Mouse (Mus musculus) CH12.LX (cell line): ENCODE results near the gene Plxdc1. TPM values are rescaled to one million over a fixed set of nuclear protein-coding genes. Genes with fewer than 3 reads are reported as not detected.
A peak's percentile ranks its signal among the peaks of the same experiment; 100 is the strongest.

Experiments
- DNase-seq: peaks from one replicate; pipeline ENCODE4 v3.0.0-alpha.2; 2013; ENCODE audit errors: extremely low read depth
- H3K27ac ChIP-seq: 2 replicates; pipeline ENCODE4 v1.5.1; 2012; ENCODE audit warnings: low read depth, mild to moderate bottlenecking, control low read depth, moderate library complexity; ENCODE audit not compliant: insufficient read depth
- H3K27me3 ChIP-seq: replicated peaks from 2 replicates; pipeline ENCODE3; 2012; ENCODE audit warnings: inconsistent platforms
- H3K36me3 ChIP-seq, 2 experiments: replicated peaks in 1 of 2; 2 replicates each; pipeline versions ENCODE3 to v1.6.1; 2012; ENCODE audit warnings: inconsistent platforms in 1 of 2, low read length in 1 of 2, mild to moderate bottlenecking in 1 of 2, mixed read lengths in 1 of 2, moderate library complexity in 1 of 2; ENCODE audit not compliant: control insufficient read depth in 1 of 2, insufficient read depth in 1 of 2
- H3K4me1 ChIP-seq, 2 experiments: 2 replicates each; pipeline ENCODE4 v1.6.1; 2012; ENCODE audit warnings: inconsistent platforms in 1 of 2, moderate library complexity in 1 of 2; ENCODE audit not compliant: insufficient read depth in 2 of 2, control insufficient read depth in 1 of 2
- H3K4me2 ChIP-seq: 2 replicates; pipeline ENCODE4 v1.6.1; 2012; ENCODE audit warnings: low read depth, mild to moderate bottlenecking, control low read depth; ENCODE audit not compliant: poor library complexity, insufficient read depth, severe bottlenecking
- H3K4me3 ChIP-seq, 3 experiments: fragments of 150-350 bp in 1 of 3; sonication (generic) in 1 of 3; replicated peaks in 1 of 3; 2 replicates each; pipeline versions ENCODE3 to v1.5.1; 2011 to 2012; ENCODE audit warnings: low read depth in 2 of 3, low read length in 2 of 3, mild to moderate bottlenecking in 2 of 3, moderate library complexity in 2 of 3, control low read depth in 1 of 3, improper control_type of control experiment in 1 of 3, inconsistent platforms in 1 of 3, mixed read lengths in 1 of 3; ENCODE audit not compliant: poor library complexity in 1 of 3
- H3K79me2 ChIP-seq: replicated peaks from 2 replicates; pipeline ENCODE4 v1.6.1; 2012; ENCODE audit warnings: mild to moderate bottlenecking, moderate library complexity; ENCODE audit not compliant: control insufficient read depth, poor library complexity, insufficient read depth, severe bottlenecking; ENCODE audit errors: extremely low read depth
- H3K9ac ChIP-seq: 2 replicates; pipeline ENCODE4 v1.6.1; 2012; ENCODE audit warnings: low read depth, mild to moderate bottlenecking, control low read depth, moderate library complexity; ENCODE audit not compliant: insufficient read depth
- H3K9me3 ChIP-seq: replicated peaks from 2 replicates; pipeline ENCODE3; 2012; ENCODE audit warnings: low read length, inconsistent platforms, mixed read lengths
- CHD1 ChIP-seq: IDR thresholded peaks from 2 replicates; pipeline ENCODE4 v1.6.1; 2012; ENCODE audit warnings: low read depth, low read length, improper control_type of control experiment, inconsistent platforms
- CHD2 ChIP-seq: IDR thresholded peaks from 2 replicates; pipeline ENCODE4 v1.6.1; 2011; ENCODE audit warnings: low read length, improper control_type of control experiment
- CTCF ChIP-seq, 2 experiments: IDR thresholded peaks in 1 of 2; conservative IDR thresholded peaks in 1 of 2; 2 replicates each; pipeline ENCODE4 v1.5.1; 2011 to 2012; ENCODE audit warnings: low read depth in 2 of 2, low read length in 2 of 2, improper control_type of control experiment in 1 of 2, inconsistent platforms in 1 of 2, mild to moderate bottlenecking in 1 of 2, moderate library complexity in 1 of 2
- E2F4 ChIP-seq: IDR thresholded peaks from 2 replicates; pipeline ENCODE4 v1.6.1; 2011; ENCODE audit warnings: low read depth, low read length, improper control_type of control experiment; ENCODE audit not compliant: insufficient replicate concordance
- ELF1 ChIP-seq: IDR thresholded peaks from 2 replicates; pipeline ENCODE4 v1.6.1; 2014; ENCODE audit warnings: low read depth, mild to moderate bottlenecking, inconsistent platforms, low read length, improper control_type of control experiment
- EP300 ChIP-seq: IDR thresholded peaks from 2 replicates; pipeline ENCODE4 v1.6.1; 2011; ENCODE audit warnings: low read length, improper control_type of control experiment
- ETS1 ChIP-seq: conservative IDR thresholded peaks from 2 replicates; pipeline ENCODE4 v1.6.1; 2012; ENCODE audit warnings: low read depth, mild to moderate bottlenecking, inconsistent platforms, low read length, improper control_type of control experiment, moderate library complexity
- HCFC1 ChIP-seq: IDR thresholded peaks from 2 replicates; pipeline ENCODE4 v1.6.1; 2012; ENCODE audit warnings: low read depth, mild to moderate bottlenecking, inconsistent platforms, low read length, improper control_type of control experiment
- IRF4 ChIP-seq: IDR thresholded peaks from 2 replicates; pipeline ENCODE4 v1.6.1; 2014; ENCODE audit warnings: low read depth, mild to moderate bottlenecking, inconsistent platforms, low read length, improper control_type of control experiment
- KAT2A ChIP-seq: IDR thresholded peaks from 2 replicates; pipeline ENCODE4 v1.6.1; 2012; ENCODE audit warnings: low read length, improper control_type of control experiment, inconsistent platforms; ENCODE audit not compliant: insufficient replicate concordance
- MAFK ChIP-seq: IDR thresholded peaks from 2 replicates; pipeline ENCODE4 v1.6.1; 2011; ENCODE audit warnings: low read length, improper control_type of control experiment; ENCODE audit not compliant: insufficient replicate concordance
- MAX ChIP-seq: IDR thresholded peaks from 2 replicates; pipeline ENCODE4 v1.6.1; 2011; ENCODE audit warnings: low read length, improper control_type of control experiment
- MAZ ChIP-seq: IDR thresholded peaks from 2 replicates; pipeline ENCODE4 v1.6.1; 2012; ENCODE audit warnings: low read depth, mild to moderate bottlenecking, inconsistent platforms, low read length, improper control_type of control experiment, moderate library complexity
- MEF2A ChIP-seq: IDR thresholded peaks from 2 replicates; pipeline ENCODE4 v1.6.1; 2014; ENCODE audit warnings: low read depth, mild to moderate bottlenecking, inconsistent platforms, low read length, improper control_type of control experiment, borderline replicate concordance
- MXI1 ChIP-seq: IDR thresholded peaks from 2 replicates; pipeline ENCODE4 v1.6.1; 2011; ENCODE audit warnings: mild to moderate bottlenecking, low read depth, low read length, improper control_type of control experiment
- MYC ChIP-seq: IDR thresholded peaks from 2 replicates; pipeline ENCODE4 v1.6.1; 2011; ENCODE audit warnings: low read depth, mild to moderate bottlenecking, improper control_type of control experiment, low read length
- NELFE ChIP-seq: IDR thresholded peaks from 2 replicates; pipeline ENCODE4 v1.6.1; 2011; ENCODE audit warnings: low read depth, low read length, improper control_type of control experiment
- PAX5 ChIP-seq: IDR thresholded peaks from 2 replicates; pipeline ENCODE4 v1.6.1; 2012; ENCODE audit warnings: low read length, inconsistent platforms, mixed read lengths
- RAD21 ChIP-seq: IDR thresholded peaks from 2 replicates; pipeline ENCODE4 v1.6.1; 2011; ENCODE audit warnings: low read depth, mild to moderate bottlenecking, low read length, improper control_type of control experiment, moderate library complexity
- RCOR1 ChIP-seq: conservative IDR thresholded peaks from 2 replicates; pipeline ENCODE4 v1.6.1; 2012; ENCODE audit warnings: low read depth, mild to moderate bottlenecking, inconsistent platforms, low read length, improper control_type of control experiment
- SIN3A ChIP-seq: IDR thresholded peaks from 2 replicates; pipeline ENCODE4 v1.6.1; 2012; ENCODE audit warnings: low read length, improper control_type of control experiment, inconsistent platforms
- SMC3 ChIP-seq: IDR thresholded peaks from 2 replicates; pipeline ENCODE4 v1.6.1; 2011; ENCODE audit warnings: low read depth, low read length, improper control_type of control experiment
- TBP ChIP-seq: conservative IDR thresholded peaks from 2 replicates; pipeline ENCODE4 v1.6.1; 2011; ENCODE audit warnings: low read depth, low read length, improper control_type of control experiment
- USF2 ChIP-seq: conservative IDR thresholded peaks from 2 replicates; pipeline ENCODE4 v1.6.1; 2011; ENCODE audit warnings: low read depth, low read length, improper control_type of control experiment
- ZMIZ1 ChIP-seq: IDR thresholded peaks from 2 replicates; pipeline ENCODE4 v1.6.1; 2012; ENCODE audit warnings: low read depth, mild to moderate bottlenecking, inconsistent platforms, low read length, improper control_type of control experiment
- ZNF384 ChIP-seq: IDR thresholded peaks from 2 replicates; pipeline ENCODE4 v1.6.1; 2012; ENCODE audit warnings: low read depth, low read length, improper control_type of control experiment, inconsistent platforms
- dilution Hi-C: fragments of 300-500 bp; cut with MboI; formaldehyde crosslinking; loops from 2 replicates; pipeline ENCODE4 v1.14.3; 2020; ENCODE audit warnings: low sequenced_read_pairs; ENCODE audit not compliant: extremely low pct_unique_long_range_greater_than_20kb, extremely low pct_ligation_motif_present
- in situ Hi-C: fragments of 300-500 bp; cut with MboI; formaldehyde crosslinking; loops from 3 replicates; pipeline ENCODE4 v1.14.3; 2019; ENCODE audit warnings: low sequenced_read_pairs, low pct_ligation_motif_present, low pct_unique_long_range_greater_than_20kb, mixed read lengths
- polyA plus RNA-seq: library from polyadenylated mRNA; unstranded; fragments of >175 nt; gene quantifications from 2 replicates; pipeline ENCODE4 v1.2.1, GENCODE M21; 2012; ENCODE audit warnings: low read depth; ENCODE audit not compliant: insufficient read length
- total RNA-seq, 2 experiments: library from RNA; depleted of rRNA; stranded (reverse); fragments of 300-350 nt in 1 of 2; fragments of >200 nt in 1 of 2; gene quantifications; 2 replicates each; pipeline ENCODE4 v1.2.3; 2012 to 2014

Plxdc1 gene
- total and polyA plus RNA-seq, 3 experiments, result 0.04 TPM; not detected in 2

DNA sequence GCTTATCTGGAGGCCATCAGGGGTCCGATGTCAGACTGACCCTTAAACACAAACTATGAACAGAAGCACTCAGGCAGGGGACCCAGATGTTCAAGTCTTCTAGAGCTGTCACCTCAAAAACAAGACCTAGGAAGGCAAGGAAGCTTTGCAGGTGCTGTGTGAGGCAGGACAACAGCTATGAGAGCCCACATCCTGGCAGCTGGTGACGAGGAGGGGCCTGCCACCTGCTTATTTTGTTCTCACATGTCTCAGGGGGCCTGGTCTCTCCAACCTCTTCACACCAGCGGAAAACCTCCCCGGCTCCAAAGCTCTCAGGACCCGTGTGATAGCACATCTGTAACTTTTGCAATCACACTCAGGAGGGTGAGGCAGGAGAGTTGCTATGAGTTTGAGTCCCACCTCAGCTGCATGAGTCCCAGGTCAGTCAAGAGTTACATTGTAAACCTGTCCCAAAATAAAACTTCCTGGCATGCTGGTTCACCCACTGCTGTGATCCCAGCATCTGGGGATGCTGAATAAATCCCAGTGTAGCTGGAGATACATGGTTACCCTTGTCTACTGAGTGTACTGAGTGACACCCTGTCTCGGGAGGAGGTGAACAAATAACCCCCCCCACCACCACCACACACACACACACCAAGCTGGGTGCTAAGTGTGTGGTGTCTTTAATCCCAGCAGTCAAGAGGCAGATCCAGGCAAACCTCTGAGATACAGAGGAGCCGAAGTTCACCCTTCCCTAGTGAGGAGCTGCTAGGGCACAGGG is 14.3 kb upstream of the Plxdc1 start (continued):
- TF ChIP-seq PAX5 (no peak), MAX (no peak)

DNA sequence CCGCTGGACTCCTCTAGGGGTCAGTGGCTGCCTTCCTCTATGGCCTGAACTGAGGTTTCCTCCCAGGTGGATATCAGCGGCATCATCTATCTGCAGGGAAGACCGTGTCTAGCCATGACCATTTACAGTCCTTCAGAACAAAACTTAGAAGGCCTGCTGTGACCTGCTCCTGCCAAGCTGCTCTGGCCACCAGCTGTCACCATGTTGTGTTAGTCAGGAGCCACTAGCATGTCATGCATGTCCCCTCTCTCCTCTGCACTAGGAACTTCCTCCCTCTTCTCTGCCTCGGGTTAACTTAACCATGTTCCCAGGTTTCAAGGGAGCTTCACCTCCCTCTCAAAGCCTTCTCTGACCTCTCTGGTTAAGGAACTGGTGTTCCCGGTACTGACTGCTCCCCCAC is 13.5 kb upstream of the Plxdc1 start:
- Histone ChIP-seq H3K36me3 (peaks cover 0 to under 1% of the 10 kb centered on the region in 2 experiments), H3K9ac (peak overlapping the region; percentile 23), H3K79me2 (no peaks in the 10 kb centered on the region), H3K27ac (peak overlapping the region; percentile 88), H3K4me3 (peak overlapping the region in 2 of 3 experiments; percentile 2 to 23), H3K4me1 (peaks cover 42 to 84% of the 10 kb centered on the region in 2 experiments), H3K27me3 (no peaks in the 10 kb centered on the region), H3K4me2 (peak overlapping the region; percentile 69), H3K9me3 (peaks cover under 1% of the 10 kb centered on the region)
- dilution Hi-C loops, result no loop called here
- TF ChIP-seq ETS1 (peak; percentile 28; the same call in 1 of the 2 replicates), E2F4 (0 out of 2 replicates have a peak, but pooled peaks have one; percentile 41), NELFE (peak; percentile 75), RCOR1 (peak; percentile 87), ELF1 (no peak; the same call in 1 of the 2 replicates), SIN3A (no peak), PAX5 (no peak), MAFK (0 out of 2 replicates have a peak, but pooled peaks have one; percentile 9), USF2 (no peak), MXI1 (peak; percentile 1; the same call in 1 of the 2 replicates), RAD21 (peak; percentile 26), TBP (0 out of 2 replicates have a peak, but pooled peaks have one; percentile 22), MAZ (0 out of 2 replicates have a peak, but pooled peaks have one; percentile 78), CTCF (conservative IDR thresholded peaks at IDR 0.05 in 1 of 2, IDR thresholded peaks at IDR 0.05 in 1 of 2; ENCODE audit: low read depth in 2 of 2, low read length in 2 of 2) (peak in 1 of 2 experiments; percentile 46; a peak in 1 of 4 replicates), HCFC1 (peak; percentile 12; the same call in 1 of the 2 replicates), MAX (peak; percentile 62), MYC (0 out of 2 replicates have a peak, but pooled peaks have one; percentile 2), MEF2A (no peak; the same call in 1 of the 2 replicates), ZNF384 (no peak), IRF4 (no peak), CHD1 (peak; percentile 85; the same call in 1 of the 2 replicates), ZMIZ1 (peak; percentile 69; the same call in 1 of the 2 replicates), SMC3 (peak; percentile 16; the same call in 1 of the 2 replicates), KAT2A (0 out of 2 replicates have a peak, but pooled peaks have one; percentile 31), EP300 (no peak; the same call in 1 of the 2 replicates), CHD2 (peak; percentile 53)
- in situ Hi-C loops, result no loop called here
- DNase-seq, result peak; percentile 49
